Mouse (Mus musculus): ENCODE data around the gene Ngb.

Gene Ngb

DNA sequence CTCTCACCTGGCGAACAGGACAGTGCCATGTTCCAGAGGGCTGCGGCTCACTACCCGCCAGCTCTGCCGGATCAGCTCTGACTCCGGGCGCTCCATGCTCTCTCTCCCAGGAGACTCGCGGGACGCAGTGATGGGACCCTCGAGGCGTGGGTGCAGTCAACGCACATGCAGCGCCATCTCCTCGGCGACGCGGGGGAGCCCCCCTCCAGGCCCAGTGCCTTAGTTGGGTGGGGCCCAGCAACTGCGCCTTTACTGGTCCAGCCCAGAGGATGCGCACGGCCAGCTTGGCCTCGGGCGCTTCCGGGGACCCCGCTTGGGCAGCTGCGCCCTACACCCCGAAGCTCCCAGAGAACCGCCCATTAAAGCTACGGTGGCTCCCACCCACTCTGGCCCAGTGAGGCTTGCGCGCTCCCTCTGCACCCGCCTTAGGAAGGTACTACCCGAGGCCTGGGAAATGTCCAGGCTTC is at the start of gene Ngb:
Ngb (minus strand) TSS at position 375 of the 467 bp plus-strand sequence.
- in situ Hi-C loops (cut with MboI): no loop called here

DNA sequence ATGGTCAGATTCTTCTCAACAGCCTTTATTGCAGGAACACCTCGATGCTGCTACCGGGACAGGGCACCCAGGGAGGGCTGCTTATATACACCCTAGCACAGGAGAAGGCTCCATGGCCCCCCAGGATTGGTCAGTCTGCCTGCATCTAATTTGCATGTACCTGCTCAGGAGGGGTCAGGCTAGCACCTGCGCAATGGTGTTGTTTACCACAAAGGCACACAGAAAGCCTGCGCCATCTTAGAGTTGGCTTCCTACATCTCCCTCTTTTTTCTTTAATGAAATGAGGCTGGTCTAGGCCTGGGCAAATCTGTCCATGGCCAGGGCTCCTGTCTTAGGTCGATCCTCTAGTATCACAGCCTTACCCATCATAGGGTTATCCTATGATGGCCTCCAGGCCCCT is 47.1 kb upstream of the Ngb start:
- in situ Hi-C loops (cut with MboI): no loop called here

DNA sequence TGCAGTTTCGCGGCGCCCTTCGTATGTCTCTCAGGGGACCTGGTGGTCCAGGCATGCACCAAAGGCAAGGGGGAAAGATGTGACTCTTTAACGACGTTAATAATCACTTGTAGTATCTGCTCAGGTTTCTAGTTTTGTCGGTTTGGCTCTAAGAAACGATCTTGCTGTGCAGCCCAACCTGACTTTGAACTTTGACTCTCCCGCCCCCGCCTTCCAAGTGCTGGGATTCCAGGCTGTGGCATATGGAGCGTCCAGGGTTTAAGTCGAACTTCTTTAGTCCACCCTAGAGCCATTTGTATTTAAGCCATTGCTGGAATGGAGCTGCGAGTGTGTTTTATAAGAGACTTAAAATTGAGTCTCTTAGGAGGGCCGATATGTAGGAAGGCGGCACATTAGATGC is 45.8 kb upstream of the Ngb start:
- in situ Hi-C loops (cut with MboI): no loop called here

DNA sequence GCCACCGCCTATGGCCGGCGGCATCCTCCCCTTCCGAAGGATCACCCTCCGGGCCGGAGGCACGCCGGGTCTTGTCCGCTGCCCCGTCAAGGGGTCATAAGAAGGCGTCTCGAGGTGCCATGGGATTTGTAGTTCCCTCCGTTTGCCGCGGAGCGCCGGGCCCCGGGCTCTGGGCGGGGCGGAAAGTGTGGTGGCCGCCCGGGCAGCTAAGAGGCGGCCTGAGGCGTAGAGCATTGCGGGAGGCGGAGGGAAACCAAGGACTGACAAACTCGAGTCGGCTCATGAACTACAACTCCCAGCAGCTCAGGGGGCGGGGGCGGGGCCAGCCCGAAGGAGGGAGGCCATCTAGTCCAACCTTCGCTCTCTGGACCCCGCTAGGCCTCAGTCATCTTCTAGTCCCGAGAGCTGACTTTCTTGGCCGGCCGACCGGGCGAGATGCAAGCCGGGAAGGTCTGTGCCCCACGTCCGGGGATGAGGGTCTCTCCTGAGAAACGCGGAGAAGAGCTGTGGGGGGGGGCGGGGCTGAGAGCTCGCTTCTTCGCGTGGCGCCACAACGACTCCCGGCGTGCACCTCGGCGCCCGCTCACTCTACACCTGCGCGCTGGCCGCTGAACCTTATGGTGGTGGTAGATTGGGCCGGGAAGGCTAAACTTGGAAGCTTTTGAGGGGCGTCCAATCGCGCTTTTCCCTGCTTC is 45.2 kb upstream of the Ngb start, which contains the start of gene Pomt2:
Pomt2 (minus strand) TSS at position 574 of the 695 bp plus-strand sequence.
- in situ Hi-C loops (cut with MboI): no loop called here

DNA sequence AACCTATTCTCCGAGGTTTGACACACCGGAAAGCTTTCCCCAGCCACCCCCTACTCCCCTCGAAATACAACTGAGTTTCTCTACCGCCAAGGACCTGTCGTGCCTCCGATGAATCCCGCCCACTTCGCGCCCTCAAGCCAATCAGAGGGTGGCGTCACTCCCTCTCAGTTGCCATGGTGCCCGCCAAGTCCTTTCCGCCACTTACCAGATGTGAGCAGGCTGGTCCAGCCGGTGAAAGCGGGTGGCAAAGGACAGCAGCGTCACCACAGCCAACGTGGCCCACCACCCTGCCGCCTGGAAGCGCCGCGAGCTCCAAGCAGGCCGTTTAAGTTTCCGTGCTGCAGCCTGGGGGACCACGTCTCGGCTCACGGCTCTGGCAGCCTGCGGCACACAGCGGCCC is 44.6 kb upstream of the Ngb start, which contains the start of gene Gstz1:
Gstz1 (plus strand) TSS at position 200 of the 400 bp plus-strand sequence.
- in situ Hi-C loops (cut with MboI): no loop called here

DNA sequence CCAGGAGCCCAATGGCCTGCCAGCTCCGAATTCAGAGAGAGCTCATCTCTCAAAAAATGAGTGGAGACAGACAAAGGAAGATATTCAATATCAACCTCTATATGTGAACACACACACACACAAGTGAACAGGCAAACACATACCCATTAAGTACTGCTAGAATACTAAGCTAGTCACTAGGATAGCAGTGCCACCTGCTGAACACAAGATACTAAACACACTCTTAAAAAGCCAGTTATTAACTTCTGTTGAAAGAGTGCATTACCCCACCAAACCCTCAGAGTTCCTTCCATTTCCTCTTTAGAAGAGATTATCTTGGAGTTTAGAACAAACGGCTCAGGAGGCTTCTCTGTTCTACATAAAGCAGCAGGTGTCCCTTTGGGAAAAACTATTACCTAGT is 39.8 kb upstream of the Ngb start:
- in situ Hi-C loops (cut with MboI): no loop called here

DNA sequence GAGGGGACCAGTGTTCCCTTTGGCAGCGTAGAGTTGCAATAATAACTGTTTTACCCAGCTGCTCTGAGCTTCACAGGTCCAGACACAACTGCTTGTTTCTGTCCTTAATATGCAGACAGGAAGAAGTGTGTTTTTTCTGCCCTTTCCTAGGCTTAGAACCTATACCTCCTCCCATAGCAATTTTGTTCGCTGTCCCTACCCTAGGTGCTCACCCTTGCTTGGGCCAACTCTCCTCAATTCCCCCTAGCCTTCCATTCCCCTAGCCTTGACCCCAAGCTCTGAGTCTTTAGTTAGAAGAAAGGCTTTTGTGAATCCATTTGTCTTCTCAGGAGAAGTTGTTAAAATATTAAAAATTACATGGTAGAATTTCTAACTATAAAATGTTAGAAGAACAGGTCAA is 36.4 kb upstream of the Ngb start:
- in situ Hi-C loops (cut with MboI): no loop called here

DNA sequence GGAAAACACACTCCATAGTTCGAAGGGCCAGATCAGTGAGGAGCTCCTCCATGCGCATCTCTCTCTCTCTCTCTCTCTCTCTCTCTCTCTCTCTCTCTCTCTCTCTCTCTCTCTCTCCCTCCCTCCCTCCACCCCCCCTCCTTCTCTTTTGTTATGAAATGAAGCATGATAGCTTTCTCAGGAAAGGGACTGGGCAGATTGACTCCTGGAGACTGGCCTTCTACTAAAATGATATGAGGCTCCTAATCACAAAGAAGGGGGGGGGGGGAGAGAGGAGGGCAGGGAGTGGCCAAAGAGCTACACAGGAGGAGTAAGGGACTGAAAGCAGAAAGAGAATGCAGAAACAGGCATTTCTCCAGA is 36.0 kb upstream of the Ngb start:
- in situ Hi-C loops (cut with MboI): no loop called here

DNA sequence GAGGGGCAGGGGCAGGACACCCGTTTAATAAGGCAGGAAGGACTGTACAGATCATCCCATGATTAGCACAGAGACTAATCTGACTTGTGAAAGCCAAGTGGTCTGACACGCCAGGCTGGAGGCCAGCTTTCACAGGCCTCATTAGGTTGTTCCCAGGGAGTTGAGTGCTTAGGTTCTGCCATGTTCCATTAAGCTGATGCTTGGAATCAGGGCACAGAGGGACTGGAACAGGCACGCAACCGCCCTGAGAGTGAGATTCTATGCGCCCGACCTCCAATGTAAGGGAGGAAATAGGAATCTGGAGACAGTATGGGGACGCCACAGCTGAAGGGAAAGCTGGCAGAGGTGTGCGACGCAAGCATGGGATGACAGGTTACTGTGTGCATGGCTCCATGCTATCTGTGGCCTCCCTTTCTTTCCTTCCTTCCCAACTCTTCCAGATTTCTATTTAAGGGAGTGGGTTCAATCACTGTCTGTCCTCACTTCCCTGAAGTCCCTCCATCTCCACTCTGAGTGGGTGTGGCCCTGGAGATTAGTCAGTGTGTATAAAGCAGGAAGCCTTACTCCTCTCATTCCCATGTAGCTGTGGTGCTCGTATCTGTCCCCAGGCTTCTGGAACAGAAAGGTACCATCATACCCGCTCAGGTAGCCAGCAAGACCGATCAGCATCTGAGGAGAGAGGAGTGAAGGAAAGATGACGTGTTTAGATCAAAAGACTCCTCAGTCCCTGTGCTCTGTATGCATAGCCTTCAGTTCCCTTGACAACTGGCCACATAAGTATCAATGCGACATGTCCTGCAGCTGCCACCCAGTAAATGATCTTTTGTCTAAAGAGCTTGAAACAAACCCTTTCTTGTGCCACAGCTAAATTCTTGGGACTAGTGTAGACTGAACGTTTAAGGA is 35.4 kb upstream of the Ngb start:
- in situ Hi-C loops (cut with MboI): no loop called here

DNA sequence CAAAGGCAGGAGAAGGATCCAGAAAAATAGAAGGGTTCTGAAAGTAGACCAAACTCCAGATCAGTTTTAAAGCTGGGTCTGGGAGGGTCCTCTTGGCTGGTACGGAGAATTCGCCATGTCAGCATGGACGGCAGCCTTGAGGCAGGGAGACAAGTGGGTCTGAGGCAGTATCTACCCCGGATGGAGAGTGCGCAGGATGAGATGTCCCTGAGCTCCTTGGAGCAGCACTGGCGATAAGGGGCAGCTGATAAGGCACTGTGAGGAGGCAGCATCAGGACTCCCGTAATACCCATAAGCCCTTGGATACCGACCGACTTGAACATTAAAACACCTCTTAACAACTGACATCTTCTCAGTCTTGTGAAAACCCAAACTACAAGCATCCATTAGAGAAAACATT is 30.4 kb upstream of the Ngb start:
- in situ Hi-C loops (cut with MboI): no loop called here

DNA sequence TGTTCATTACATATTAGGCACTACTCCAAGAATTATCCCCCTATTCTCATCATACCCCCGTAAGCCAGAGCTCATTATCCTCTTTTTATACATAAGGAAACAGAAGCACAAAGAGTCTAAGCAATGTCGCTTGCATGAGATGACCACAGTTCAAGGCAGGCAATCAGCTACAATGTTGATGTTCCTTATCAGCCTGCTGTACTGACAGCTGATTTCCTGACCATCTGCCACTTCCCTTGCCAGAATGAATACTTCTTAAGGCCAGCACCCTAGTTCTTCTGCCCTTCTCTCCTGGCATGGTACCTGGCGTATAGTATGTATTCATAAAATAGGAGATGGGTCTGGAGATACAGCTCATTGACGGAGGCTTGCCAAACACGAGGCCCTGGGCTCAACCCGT is 29.9 kb upstream of the Ngb start:
- in situ Hi-C loops (cut with MboI): no loop called here

DNA sequence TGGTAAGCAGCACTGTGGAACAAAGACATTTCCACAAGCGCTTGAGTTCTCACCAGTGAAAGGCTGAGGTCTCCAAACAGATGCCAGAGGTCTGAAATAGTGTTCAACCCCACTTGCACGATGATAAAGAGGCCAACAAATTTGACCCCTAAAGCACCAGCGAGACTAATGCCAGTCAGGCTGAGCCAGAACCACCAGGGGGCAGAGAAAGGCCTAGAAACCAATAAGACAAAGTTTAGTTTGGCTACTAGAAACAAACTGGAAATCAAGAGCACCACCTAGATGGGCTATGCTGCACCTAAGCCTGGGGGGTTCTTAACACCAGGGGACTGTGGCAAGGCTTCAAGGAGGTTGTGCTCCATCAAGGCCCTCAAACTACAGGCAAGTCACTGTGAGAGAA is 29.3 kb upstream of the Ngb start:
- in situ Hi-C loops (cut with MboI): no loop called here

DNA sequence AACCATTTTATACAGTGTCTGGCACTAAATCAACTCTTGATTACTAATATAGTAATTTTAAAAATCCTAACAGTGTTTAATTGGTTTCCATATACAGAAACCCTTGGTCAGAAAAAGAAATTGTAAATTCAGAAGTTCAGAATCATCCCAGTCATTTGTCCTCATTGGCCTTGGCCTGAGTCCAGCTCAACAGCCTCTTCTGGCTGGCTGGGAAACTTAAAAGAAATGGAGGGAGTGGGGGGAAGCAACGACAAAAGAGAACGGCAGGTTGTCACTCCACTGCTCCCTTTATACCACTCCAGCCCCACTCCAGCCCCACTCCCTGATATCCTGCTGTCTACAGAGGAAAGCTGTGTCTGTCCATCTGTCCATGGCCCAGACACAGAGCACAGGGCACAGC is 28.8 kb upstream of the Ngb start:
- in situ Hi-C loops (cut with MboI): no loop called here

DNA sequence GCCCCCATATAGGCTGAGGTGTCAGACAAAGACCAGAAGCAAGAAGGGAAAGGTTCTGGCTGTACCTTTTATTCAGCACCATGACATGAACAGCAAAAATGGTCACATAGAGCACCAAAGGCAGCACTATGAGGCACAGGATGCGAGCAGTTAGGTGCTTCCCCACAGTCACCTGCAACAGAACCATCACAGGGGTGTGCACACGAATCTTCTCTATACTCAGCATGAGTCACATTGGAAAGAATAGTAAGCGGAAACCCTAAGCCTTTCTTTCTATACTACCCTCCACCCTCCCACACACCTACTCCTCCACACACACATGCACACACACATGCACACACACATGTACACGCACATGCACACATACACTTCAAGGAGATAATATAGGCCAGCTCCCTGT is 27.9 kb upstream of the Ngb start:
- in situ Hi-C loops (cut with MboI): no loop called here

DNA sequence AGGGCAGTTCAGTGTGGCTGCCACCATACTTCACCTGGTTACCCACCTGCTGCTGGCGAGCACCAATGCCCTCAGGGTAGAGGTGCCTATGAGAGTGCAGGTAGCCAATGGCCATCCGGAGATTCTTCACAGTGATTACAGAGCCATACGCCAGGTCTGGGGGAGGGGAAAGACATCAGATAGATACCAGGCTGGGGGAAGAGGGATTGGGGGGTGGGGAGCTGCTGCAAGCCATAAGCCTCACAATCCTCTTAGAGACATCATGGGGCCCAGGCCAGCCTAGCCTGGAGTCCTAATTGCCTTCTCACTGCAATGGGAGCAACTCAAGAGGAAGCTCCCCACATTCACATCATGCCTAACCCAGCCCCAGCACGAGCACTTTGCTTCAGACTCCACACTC is 24.9 kb upstream of the Ngb start:
- in situ Hi-C loops (cut with MboI): no loop called here

DNA sequence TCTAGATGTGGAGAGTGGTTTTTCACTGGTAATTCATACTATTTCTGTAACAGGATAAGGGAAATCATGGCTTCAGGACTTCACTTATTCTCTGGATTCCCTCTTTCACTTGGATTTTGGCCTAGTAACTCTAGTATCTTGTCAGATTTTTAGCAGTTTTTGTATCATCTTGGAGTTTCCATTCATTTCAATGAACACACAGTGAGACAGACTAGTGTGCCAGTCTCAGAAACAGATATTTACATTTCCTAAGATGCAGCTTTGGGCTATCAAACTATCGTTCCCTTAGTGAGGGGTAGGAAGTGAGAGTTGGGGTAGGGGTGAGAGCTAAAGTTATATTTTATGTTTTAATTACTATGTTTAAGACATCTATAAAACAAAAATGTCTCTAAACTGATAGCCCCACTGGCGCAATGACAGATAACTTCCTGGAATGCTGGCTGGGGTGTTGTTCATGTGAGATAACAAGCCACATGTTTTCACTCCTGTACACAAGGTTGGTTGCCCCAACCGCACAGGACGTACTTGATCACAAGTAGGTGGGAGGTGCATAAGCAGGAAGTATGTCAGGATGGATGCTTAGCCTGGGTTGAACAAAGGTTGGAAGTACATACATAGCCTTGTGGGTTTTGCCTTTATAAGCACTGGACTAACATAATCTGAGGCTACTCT is 19.7 kb upstream of the Ngb start:
- in situ Hi-C loops (cut with MboI): no loop called here

DNA sequence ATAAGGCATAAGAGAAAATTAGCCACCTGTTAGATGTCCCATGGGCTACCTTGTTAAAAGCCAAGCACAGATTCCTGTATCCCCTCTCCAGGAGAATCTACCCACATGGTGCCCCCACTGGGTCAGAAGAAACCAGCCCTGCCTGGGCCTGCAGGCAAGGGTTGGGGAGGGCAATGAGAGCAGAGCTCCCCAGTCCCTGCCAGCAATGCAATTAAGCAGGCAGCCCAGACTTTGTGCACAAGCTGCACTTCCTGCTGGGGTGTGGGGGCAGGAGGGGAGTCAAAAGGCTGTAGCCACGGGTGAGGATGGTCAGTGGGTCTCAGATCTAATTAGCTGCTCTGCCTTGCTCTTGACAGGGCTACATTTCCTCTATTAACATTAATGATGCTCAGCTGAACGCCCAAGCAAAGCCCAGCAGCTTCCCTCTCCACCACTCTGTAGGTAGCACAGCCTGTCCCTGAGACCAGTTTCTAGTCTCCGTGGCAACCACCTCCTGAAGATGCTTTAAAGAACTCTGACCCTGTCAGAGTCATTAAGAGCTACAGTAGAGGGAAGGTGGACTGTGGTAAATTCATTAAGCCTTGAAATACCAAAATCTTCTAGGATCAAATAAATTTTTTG is 5.1 kb upstream of the Ngb start:
- in situ Hi-C loops (cut with MboI): no loop called here

DNA sequence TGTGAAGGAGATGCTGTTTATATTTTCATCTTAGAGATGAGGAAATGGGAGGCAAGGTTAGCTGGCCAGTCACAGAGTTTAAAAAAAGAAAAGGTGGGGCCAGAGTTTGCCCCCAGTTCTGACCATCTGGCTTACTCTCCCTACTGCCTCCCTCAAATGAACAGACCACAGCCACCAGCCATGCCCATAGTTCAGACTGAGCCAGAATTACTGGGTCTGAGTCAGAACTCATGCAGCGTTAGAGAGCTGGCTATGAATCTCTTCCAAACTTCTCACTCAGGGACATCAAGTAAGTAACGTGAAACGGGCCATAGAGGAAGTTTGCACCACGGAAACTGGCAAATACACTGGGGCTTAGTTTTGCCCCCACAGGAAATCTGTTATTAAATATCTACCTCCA is 2.5 kb upstream of the Ngb start:
- in situ Hi-C loops (cut with MboI): no loop called here

DNA sequence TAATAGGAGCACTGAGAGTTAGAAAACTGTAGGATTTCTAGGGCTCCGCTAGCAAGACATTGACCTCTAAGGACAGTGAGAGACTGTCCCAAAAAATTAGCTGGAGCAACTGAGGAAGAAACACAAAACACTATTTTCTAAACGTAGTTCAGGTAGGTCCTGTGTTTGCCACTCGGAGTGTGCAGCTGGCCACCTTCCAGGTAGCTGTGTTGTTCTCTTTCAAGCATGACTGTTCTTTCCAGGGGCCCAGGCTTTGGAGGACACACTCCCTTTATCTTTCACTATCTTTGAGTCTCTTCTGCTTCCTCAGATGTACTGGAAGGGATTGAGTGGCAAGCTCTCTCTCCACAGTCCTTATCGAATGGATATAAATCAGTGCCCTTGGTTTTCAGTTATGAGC is 1.1 kb upstream of the Ngb start:
- in situ Hi-C loops (cut with MboI): no loop called here

DNA sequence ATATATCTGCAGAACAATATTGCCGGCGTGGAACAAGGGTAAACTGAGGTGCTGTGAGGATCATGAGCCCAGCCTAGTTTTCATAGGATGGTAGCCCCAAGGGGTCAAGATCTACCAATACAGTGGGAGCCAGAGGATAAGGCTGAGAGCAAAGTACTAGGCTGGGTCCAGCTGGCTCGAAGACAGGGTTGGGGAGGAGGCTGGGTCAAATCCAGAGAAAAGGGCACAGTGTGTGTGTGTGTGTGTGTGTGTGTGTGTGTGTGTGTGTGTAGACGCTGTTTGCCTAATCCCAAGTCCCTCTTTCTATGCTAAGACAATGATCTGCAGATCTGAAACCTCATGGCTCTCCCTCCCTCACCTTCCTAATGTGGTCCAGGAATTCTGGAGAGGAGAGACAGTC is 2.0 kb downstream of the Ngb start:
- in situ Hi-C loops (cut with MboI): no loop called here

DNA sequence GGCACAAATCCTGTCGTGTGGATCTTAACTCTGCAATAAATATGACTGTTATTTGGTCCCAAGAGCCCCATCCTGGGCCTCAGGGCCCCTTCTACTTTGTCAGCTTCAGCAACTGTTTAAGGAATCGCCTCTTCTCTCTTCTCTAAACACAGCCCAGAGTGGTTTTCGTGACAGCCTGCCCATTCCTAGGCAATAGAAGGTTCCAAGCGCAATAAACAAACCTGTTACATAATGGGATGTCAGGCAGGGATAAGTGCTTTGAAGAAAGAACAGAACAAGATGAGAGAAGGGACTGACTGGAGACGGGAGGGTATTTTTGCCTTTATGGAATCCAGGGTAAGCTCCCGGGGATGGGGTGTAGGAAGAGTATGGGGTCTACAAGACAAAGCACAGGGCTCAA is 8.7 kb downstream of the Ngb start:
- in situ Hi-C loops (cut with MboI): no loop called here

DNA sequence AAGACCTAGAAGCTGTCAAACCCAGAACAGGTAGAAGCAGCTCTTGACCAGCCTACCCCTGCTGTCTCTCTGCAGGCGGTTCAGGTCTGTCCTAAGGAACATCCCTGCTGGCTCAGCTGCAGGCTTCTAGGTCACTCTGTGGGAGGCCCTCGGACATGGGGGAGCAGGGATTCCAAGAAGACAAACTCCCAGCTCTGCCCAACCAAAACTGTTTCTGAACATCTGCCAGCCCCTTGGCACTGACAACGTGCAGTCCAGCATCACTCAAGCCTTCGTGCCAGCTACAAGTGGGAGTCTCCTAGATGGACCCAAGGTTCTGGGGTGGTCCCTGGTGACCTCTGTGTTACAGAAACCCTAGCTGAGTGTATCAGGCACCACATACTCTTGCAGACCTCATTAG is 9.1 kb downstream of the Ngb start:
- in situ Hi-C loops (cut with MboI): no loop called here
